Mouse (Mus musculus) MEL (cell line): ENCODE measurements around the gene Olfr1330. TPM values are rescaled to one million over a fixed set of nuclear protein-coding genes. Genes with fewer than 3 reads are reported as not detected.
"Not testable (repeated sequence)": the region's sequence is repeated elsewhere in the genome, so short reads cannot be mapped to it uniquely, and the experiment has no call there.

Experiments
- DNase-seq: peaks from one replicate; pipeline ENCODE4 v3.0.0; 2011; ENCODE audit warnings: low read depth, low spot score
- H3K27ac ChIP-seq: 2 replicates; pipeline ENCODE4 v1.5.1; 2012; ENCODE audit warnings: low read depth, mild to moderate bottlenecking, control low read depth, low read length, moderate library complexity; ENCODE audit not compliant: control insufficient read depth
- H3K27me3 ChIP-seq, 2 experiments: fragments of 150-350 bp in 1 of 2; sonication (generic) in 1 of 2; 2 replicates each; pipeline ENCODE4 v1.6.1; 2012; ENCODE audit warnings: low read length in 2 of 2, mild to moderate bottlenecking in 2 of 2, improper control_type of control experiment in 1 of 2, moderate library complexity in 1 of 2; ENCODE audit not compliant: insufficient read depth in 2 of 2, control insufficient read depth in 1 of 2
- H3K36me3 ChIP-seq, 2 experiments: 2 replicates each; pipeline ENCODE4 v1.6.1; 2012 to 2014; ENCODE audit warnings: low read length in 2 of 2, improper control_type of control experiment in 1 of 2, inconsistent platforms in 1 of 2, mild to moderate bottlenecking in 1 of 2; ENCODE audit not compliant: insufficient read depth in 2 of 2, control insufficient read depth in 1 of 2
- H3K4me1 ChIP-seq, 2 experiments: fragments of 150-350 bp in 1 of 2; sonication (generic) in 1 of 2; 2 replicates each; pipeline ENCODE4 v1.6.1; 2012; ENCODE audit warnings: low read length in 2 of 2, improper control_type of control experiment in 1 of 2, mild to moderate bottlenecking in 1 of 2; ENCODE audit not compliant: insufficient read depth in 2 of 2, control insufficient read depth in 1 of 2
- H3K4me3 ChIP-seq, 2 experiments: fragments of 150-350 bp in 1 of 2; sonication (generic) in 1 of 2; 2 replicates each; pipeline ENCODE4 v1.5.1; 2012; ENCODE audit warnings: low read depth in 2 of 2, low read length in 2 of 2, mild to moderate bottlenecking in 2 of 2, moderate library complexity in 2 of 2, control low read depth in 1 of 2, improper control_type of control experiment in 1 of 2; ENCODE audit not compliant: control insufficient read depth in 1 of 2, insufficient read depth in 1 of 2
- H3K79me2 ChIP-seq: 2 replicates; pipeline ENCODE4 v1.6.1; 2012; ENCODE audit warnings: mild to moderate bottlenecking, low read length, moderate library complexity; ENCODE audit not compliant: control insufficient read depth, poor library complexity, insufficient read depth
- H3K9ac ChIP-seq: 2 replicates; pipeline ENCODE4 v1.6.1; 2012; ENCODE audit warnings: low read depth, mild to moderate bottlenecking, control low read depth, low read length, moderate library complexity; ENCODE audit not compliant: control insufficient read depth, poor library complexity, severe bottlenecking
- H3K9me3 ChIP-seq: fragments of 150-350 bp; sonication (generic); replicated peaks from 2 replicates; pipeline ENCODE4 v1.6.1; 2012; ENCODE audit warnings: mild to moderate bottlenecking, low read length, improper control_type of control experiment, moderate library complexity; ENCODE audit not compliant: insufficient read depth
- CHD1 ChIP-seq: IDR thresholded peaks from 2 replicates; pipeline ENCODE4 v1.6.1; 2012; ENCODE audit warnings: low read depth, mild to moderate bottlenecking, inconsistent platforms, low read length, improper control_type of control experiment
- CTCF ChIP-seq, 3 experiments: IDR thresholded peaks in 2 of 3; conservative IDR thresholded peaks in 1 of 3; 2 replicates each; pipeline ENCODE4 v1.5.1; 2011 to 2012; ENCODE audit warnings: low read length in 3 of 3, low read depth in 2 of 3, mild to moderate bottlenecking in 2 of 3, improper control_type of control experiment in 1 of 3, inconsistent platforms in 1 of 3, mixed read lengths in 1 of 3, moderate library complexity in 1 of 3; ENCODE audit not compliant: control insufficient read depth in 1 of 3, insufficient read depth in 1 of 3, poor library complexity in 1 of 3, severe bottlenecking in 1 of 3
- E2F4 ChIP-seq: IDR thresholded peaks from 2 replicates; pipeline ENCODE4 v1.6.1; 2011; ENCODE audit warnings: low read depth, low read length, improper control_type of control experiment, borderline replicate concordance
- ELF1 ChIP-seq: IDR thresholded peaks from 2 replicates; pipeline ENCODE4 v1.6.1; 2014; ENCODE audit warnings: low read depth, mild to moderate bottlenecking, inconsistent platforms, low read length, improper control_type of control experiment, moderate library complexity
- ETS1 ChIP-seq: IDR thresholded peaks from 2 replicates; pipeline ENCODE4 v1.6.1; 2012; ENCODE audit warnings: low read depth, mild to moderate bottlenecking, inconsistent platforms, low read length, improper control_type of control experiment, moderate library complexity
- GABPA ChIP-seq: IDR thresholded peaks from 2 replicates; pipeline ENCODE4 v1.6.1; 2012; ENCODE audit warnings: low read depth, mild to moderate bottlenecking, inconsistent platforms, low read length, improper control_type of control experiment, moderate library complexity
- GATA1 ChIP-seq: IDR thresholded peaks from 2 replicates; pipeline ENCODE4 v1.6.1; 2011; ENCODE audit warnings: low read depth, low read length, improper control_type of control experiment
- JUND ChIP-seq: IDR thresholded peaks from 2 replicates; pipeline ENCODE4 v1.6.1; 2011; ENCODE audit warnings: low read depth, mild to moderate bottlenecking, improper control_type of control experiment, low read length
- MAX ChIP-seq: IDR thresholded peaks from 2 replicates; pipeline ENCODE4 v1.6.1; 2011; ENCODE audit warnings: low read length, improper control_type of control experiment
- MAZ ChIP-seq: IDR thresholded peaks from 2 replicates; pipeline ENCODE4 v1.6.1; 2012; ENCODE audit warnings: low read depth, mild to moderate bottlenecking, inconsistent platforms, low read length, improper control_type of control experiment
- MXI1 ChIP-seq: IDR thresholded peaks from 2 replicates; pipeline ENCODE4 v1.6.1; 2011; ENCODE audit warnings: mild to moderate bottlenecking, low read depth, low read length, improper control_type of control experiment
- MYC ChIP-seq: IDR thresholded peaks from 2 replicates; pipeline ENCODE4 v1.6.1; 2011; ENCODE audit warnings: low read depth, mild to moderate bottlenecking, low read length, improper control_type of control experiment, moderate library complexity
- NRF1 ChIP-seq: IDR thresholded peaks from 2 replicates; pipeline ENCODE4 v1.6.1; 2014; ENCODE audit warnings: low read depth, mild to moderate bottlenecking, inconsistent platforms, low read length, improper control_type of control experiment, moderate library complexity; ENCODE audit not compliant: poor library complexity, insufficient read depth, severe bottlenecking
- POLR2A ChIP-seq, 2 experiments: IDR thresholded peaks; 2 replicates each; pipeline ENCODE4 v1.6.1; 2011 to 2012; ENCODE audit warnings: low read length in 2 of 2, mild to moderate bottlenecking in 2 of 2, control low read depth in 1 of 2, improper control_type of control experiment in 1 of 2, low read depth in 1 of 2, moderate library complexity in 1 of 2; ENCODE audit not compliant: control insufficient read depth in 1 of 2, insufficient read depth in 1 of 2, poor library complexity in 1 of 2
- POLR2AphosphoS2 ChIP-seq: IDR thresholded peaks from 2 replicates; pipeline ENCODE4 v1.6.1; 2011; ENCODE audit warnings: low read length, improper control_type of control experiment
- SIN3A ChIP-seq: IDR thresholded peaks from 2 replicates; pipeline ENCODE4 v1.6.1; 2012; ENCODE audit warnings: low read length, improper control_type of control experiment, inconsistent platforms
- SMC3 ChIP-seq: IDR thresholded peaks from 2 replicates; pipeline ENCODE4 v1.6.1; 2011; ENCODE audit warnings: low read depth, low read length, improper control_type of control experiment
- TCF12 ChIP-seq: IDR thresholded peaks from 2 replicates; pipeline ENCODE4 v1.6.1; 2014; ENCODE audit warnings: low read depth, mild to moderate bottlenecking, inconsistent platforms, low read length, improper control_type of control experiment, moderate library complexity
- USF2 ChIP-seq, 2 experiments: IDR thresholded peaks; 2 replicates each; pipeline ENCODE4 v1.6.1; 2011 to 2012; ENCODE audit warnings: improper control_type of control experiment in 2 of 2, low read length in 2 of 2, borderline replicate concordance in 1 of 2, inconsistent platforms in 1 of 2, low read depth in 1 of 2, mild to moderate bottlenecking in 1 of 2; ENCODE audit not compliant: insufficient read depth in 1 of 2
- ZMIZ1 ChIP-seq: IDR thresholded peaks from 2 replicates; pipeline ENCODE4 v1.6.1; 2012; ENCODE audit warnings: low read depth, mild to moderate bottlenecking, inconsistent platforms, low read length, improper control_type of control experiment, moderate library complexity
- ZNF384 ChIP-seq: IDR thresholded peaks from 2 replicates; pipeline ENCODE4 v1.6.1; 2012; ENCODE audit warnings: low read depth, mild to moderate bottlenecking, inconsistent platforms, low read length, improper control_type of control experiment
- polyA plus RNA-seq, 2 experiments: library from polyadenylated mRNA; stranded (reverse) in 1 of 2; unstranded in 1 of 2; fragments of >175 nt in 1 of 2; fragments of >200 nt in 1 of 2; gene quantifications; 2 replicates each; pipeline versions ENCODE4 v1.2.1 to v1.2.4; 2012; ENCODE audit warnings: low replicate concordance in 2 of 2, low read depth in 1 of 2; ENCODE audit not compliant: insufficient read length in 2 of 2, insufficient read depth in 1 of 2, missing spikeins in 1 of 2
- total RNA-seq: library from RNA; depleted of rRNA; stranded (reverse); fragments of 300-350 nt; gene quantifications from 2 replicates; pipeline ENCODE4 v1.2.3, GENCODE M21; 2012

Olfr1330 gene
- total and polyA plus RNA-seq, 3 experiments: not detected

DNA sequence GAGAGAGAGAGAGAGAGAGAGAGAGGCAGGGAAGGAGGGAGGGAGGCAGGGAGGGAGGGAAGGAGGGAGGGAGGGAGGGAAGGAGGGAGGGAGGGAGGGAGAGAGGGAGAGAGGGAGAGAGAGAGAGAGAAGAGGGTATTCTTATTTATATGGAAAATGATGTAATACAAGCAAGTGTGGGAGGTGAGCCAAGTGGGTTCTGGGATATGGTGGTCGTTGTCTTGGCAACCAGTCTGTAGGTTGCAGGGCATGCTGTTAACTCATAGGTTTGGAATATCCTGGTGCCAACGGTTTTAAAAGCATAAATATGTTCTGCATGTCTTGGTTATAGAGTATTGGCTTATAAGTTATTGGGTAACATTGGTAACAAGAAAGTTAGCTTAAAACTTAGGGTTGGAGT lies 13.6 kb downstream of the Olfr1330 start:
- Histone ChIP-seq H3K27ac (no peak overlapping the region), H3K79me2 (no peaks in the 10 kb centered on the region), H3K27me3 (no peaks in the 10 kb centered on the region), H3K4me1 (no peaks in the 10 kb centered on the region), H3K9ac (no peak overlapping the region), H3K9me3 (no peaks in the 10 kb centered on the region), H3K4me3 (no peak overlapping the region), H3K36me3 (no peaks in the 10 kb centered on the region)
- no peak for DNase-seq
- TF ChIP-seq MXI1 (no peak), MAZ (no peak), JUND (no peak), GABPA (no peak), SMC3 (no peak), ELF1 (no peak), ZMIZ1 (no peak), E2F4 (no peak), TCF12 (no peak), GATA1 (no peak)

DNA sequence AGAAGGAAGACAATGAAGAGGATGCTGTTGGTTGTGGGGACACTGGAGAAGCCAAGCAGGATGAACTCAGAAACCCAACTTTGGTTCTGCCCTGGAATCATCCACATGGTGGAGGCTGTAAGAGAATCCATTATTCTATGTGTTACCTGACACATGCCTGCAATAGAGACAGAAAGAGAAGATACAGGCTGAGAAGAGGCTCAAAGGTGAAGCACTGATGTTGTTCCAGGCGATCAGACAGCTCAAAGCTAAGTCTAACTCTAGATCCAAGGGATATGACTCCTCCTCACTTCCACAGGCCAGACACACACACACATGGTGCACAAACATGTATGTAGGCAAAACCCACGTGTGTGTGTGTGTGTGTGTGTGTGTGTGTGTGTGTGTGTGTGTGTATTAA lies 29.0 kb downstream of the Olfr1330 start, which contains the start of gene Olfr1329:
Gene Olfr1329 (minus strand): TSS at position 101 of the 400 bp plus-strand sequence.
- DNase-seq, H3K4me3 ChIP-seq, H3K27me3 ChIP-seq, H3K4me1 ChIP-seq, H3K79me2 ChIP-seq, H3K9me3 ChIP-seq, H3K27ac ChIP-seq, H3K36me3 ChIP-seq, H3K9ac ChIP-seq: not testable (repeated sequence)

DNA sequence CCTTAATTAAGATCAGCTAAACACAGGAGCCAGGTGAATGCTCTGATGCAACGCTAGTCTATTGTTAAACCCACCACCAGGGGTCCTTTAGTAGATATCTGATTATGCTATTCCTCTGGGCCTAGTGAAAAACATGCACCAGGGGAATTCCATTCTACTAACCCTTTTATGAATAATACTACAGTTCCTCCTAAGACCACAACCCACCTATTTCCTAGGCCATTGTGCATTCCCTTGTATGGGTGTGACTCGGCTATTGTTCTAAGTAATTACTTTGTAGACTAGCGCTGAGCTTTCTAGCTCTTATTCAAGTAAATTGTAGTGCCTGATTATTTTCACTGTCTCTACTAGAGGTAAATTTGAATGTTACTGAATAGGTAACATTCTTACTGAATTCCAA lies 42.9 kb downstream of the Olfr1330 start:
- not testable (repeated sequence) for H3K79me2 ChIP-seq, H3K4me3 ChIP-seq, H3K27me3 ChIP-seq, H3K4me1 ChIP-seq, H3K9me3 ChIP-seq, DNase-seq, H3K36me3 ChIP-seq, H3K9ac ChIP-seq, H3K27ac ChIP-seq

DNA sequence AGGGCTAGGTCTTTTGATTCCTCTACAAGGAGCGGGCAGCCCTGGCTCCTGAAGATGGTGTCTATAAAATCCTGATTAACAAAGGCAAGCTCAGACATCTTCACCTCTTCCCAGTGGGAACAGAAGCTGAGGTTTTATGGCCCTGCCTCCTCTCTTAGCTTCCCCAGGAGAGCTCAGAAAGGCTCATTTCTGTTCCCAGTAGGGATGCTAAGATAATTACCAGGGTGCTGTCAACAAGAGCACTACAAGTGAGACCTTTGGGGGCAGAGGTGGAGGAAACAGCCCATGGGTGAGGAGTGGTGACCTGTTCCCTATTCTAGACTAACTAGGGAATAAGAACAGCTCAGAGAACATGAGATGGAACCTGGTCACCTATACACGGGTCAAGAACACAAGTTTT lies 50.1 kb downstream of the Olfr1330 start, which contains the start of gene Olfr1328:
Gene Olfr1328 (minus strand): TSS at position 101 of the 400 bp plus-strand sequence.
- Histone ChIP-seq H3K27ac (no peak within 1 kb of the TSS), H3K4me3 (no peak within 1 kb of the TSS), H3K36me3 (no peaks in the 10 kb centered on the region), H3K9me3 (no peaks in the 10 kb centered on the region), H3K79me2 (no peaks in the 10 kb centered on the region), H3K27me3 (peaks cover 0 to 1% of the 10 kb centered on the region in 2 experiments; a peak in 1 of 4 replicates), H3K4me1 (no peaks in the 10 kb centered on the region), H3K9ac (no peak within 1 kb of the TSS)
- no peak for DNase-seq
- TF ChIP-seq CHD1 (no peak), MYC (no peak), MAX (no peak), ZNF384 (no peak), USF2 (IDR thresholded peaks at IDR 0.05; ENCODE audit: borderline replicate concordance in 1 of 2, insufficient read depth in 1 of 2, low read depth in 1 of 2, low read length in 2 of 2) (no peak), NRF1 (no peak), ZMIZ1 (no peak), POLR2AphosphoS2 (no peak), CTCF (IDR thresholded peaks at IDR 0.05 in 2 of 3, conservative IDR thresholded peaks at IDR 0.05 in 1 of 3; ENCODE audit: control insufficient read depth in 1 of 3, insufficient read depth in 1 of 3, low read depth in 2 of 3, low read length in 3 of 3, poor library complexity in 1 of 3, severe bottlenecking in 1 of 3) (no peak), POLR2A (IDR thresholded peaks at IDR 0.05; ENCODE audit: control insufficient read depth in 1 of 2, insufficient read depth in 1 of 2, low read depth in 1 of 2, low read length in 2 of 2, poor library complexity in 1 of 2) (no peak), E2F4 (no peak), ETS1 (no peak), SIN3A (no peak)
